Mouse (Mus musculus) CH12.LX (cell line): ENCODE data around the gene Magix.

Experiments used
- BHLHE40 ChIP-seq: IDR thresholded peaks from 2 replicates; pipeline ENCODE4 v1.6.1; 2011; ENCODE audit warnings: mild to moderate bottlenecking, low read depth, low read length, improper control_type of control experiment
- CTCF ChIP-seq, 2 experiments: IDR thresholded peaks in 1 of 2; conservative IDR thresholded peaks in 1 of 2; 2 replicates each; pipeline ENCODE4 v1.5.1; 2011 to 2012; ENCODE audit warnings: low read depth in 2 of 2, low read length in 2 of 2, improper control_type of control experiment in 1 of 2, inconsistent platforms in 1 of 2, mild to moderate bottlenecking in 1 of 2, moderate library complexity in 1 of 2
- ELF1 ChIP-seq: IDR thresholded peaks from 2 replicates; pipeline ENCODE4 v1.6.1; 2014; ENCODE audit warnings: low read depth, mild to moderate bottlenecking, inconsistent platforms, low read length, improper control_type of control experiment
- EP300 ChIP-seq: IDR thresholded peaks from 2 replicates; pipeline ENCODE4 v1.6.1; 2011; ENCODE audit warnings: low read length, improper control_type of control experiment
- ETS1 ChIP-seq: conservative IDR thresholded peaks from 2 replicates; pipeline ENCODE4 v1.6.1; 2012; ENCODE audit warnings: low read depth, mild to moderate bottlenecking, inconsistent platforms, low read length, improper control_type of control experiment, moderate library complexity
- JUND ChIP-seq: conservative IDR thresholded peaks from 2 replicates; pipeline ENCODE4 v1.6.1; 2011; ENCODE audit warnings: low read depth, low read length, improper control_type of control experiment
- MAX ChIP-seq: IDR thresholded peaks from 2 replicates; pipeline ENCODE4 v1.6.1; 2011; ENCODE audit warnings: low read length, improper control_type of control experiment
- MEF2A ChIP-seq: IDR thresholded peaks from 2 replicates; pipeline ENCODE4 v1.6.1; 2014; ENCODE audit warnings: low read depth, mild to moderate bottlenecking, inconsistent platforms, low read length, improper control_type of control experiment, borderline replicate concordance
- MXI1 ChIP-seq: IDR thresholded peaks from 2 replicates; pipeline ENCODE4 v1.6.1; 2011; ENCODE audit warnings: mild to moderate bottlenecking, low read depth, low read length, improper control_type of control experiment
- PAX5 ChIP-seq: IDR thresholded peaks from 2 replicates; pipeline ENCODE4 v1.6.1; 2012; ENCODE audit warnings: low read length, inconsistent platforms, mixed read lengths
- POLR2A ChIP-seq: IDR thresholded peaks from 2 replicates; pipeline ENCODE4 v1.6.1; 2011; ENCODE audit warnings: low read depth, mild to moderate bottlenecking, improper control_type of control experiment, low read length
- ZKSCAN1 ChIP-seq: IDR thresholded peaks from 2 replicates; pipeline ENCODE4 v1.6.1; 2012; ENCODE audit warnings: low read depth, inconsistent platforms, low read length, improper control_type of control experiment, borderline replicate concordance
- ZNF384 ChIP-seq: IDR thresholded peaks from 2 replicates; pipeline ENCODE4 v1.6.1; 2012; ENCODE audit warnings: low read depth, low read length, improper control_type of control experiment, inconsistent platforms

- TF ChIP-seq CTCF (conservative IDR thresholded peaks at IDR 0.05 in 1 of 2, IDR thresholded peaks at IDR 0.05 in 1 of 2; ENCODE audit: low read depth in 2 of 2, low read length in 2 of 2) = no peak
- no peak for TF ChIP-seq MAX
- no peak for TF ChIP-seq ZNF384
- no peak for TF ChIP-seq BHLHE40
- no peak for TF ChIP-seq EP300
- no peak for TF ChIP-seq PAX5
- no peak for TF ChIP-seq JUND
- no peak for TF ChIP-seq POLR2A
- no peak for TF ChIP-seq ZKSCAN1
- TF ChIP-seq ETS1 = no peak
- TF ChIP-seq MXI1 = no peak
- no peak for TF ChIP-seq MEF2A
- no peak for TF ChIP-seq ELF1
Measured at GRCm38 (mm10) chrX:7690486-7690885, 9.4 kb upstream of the Magix start.
